ENCODE assay signal across 19 mouse cellular contexts in the genomic region with DNA sequence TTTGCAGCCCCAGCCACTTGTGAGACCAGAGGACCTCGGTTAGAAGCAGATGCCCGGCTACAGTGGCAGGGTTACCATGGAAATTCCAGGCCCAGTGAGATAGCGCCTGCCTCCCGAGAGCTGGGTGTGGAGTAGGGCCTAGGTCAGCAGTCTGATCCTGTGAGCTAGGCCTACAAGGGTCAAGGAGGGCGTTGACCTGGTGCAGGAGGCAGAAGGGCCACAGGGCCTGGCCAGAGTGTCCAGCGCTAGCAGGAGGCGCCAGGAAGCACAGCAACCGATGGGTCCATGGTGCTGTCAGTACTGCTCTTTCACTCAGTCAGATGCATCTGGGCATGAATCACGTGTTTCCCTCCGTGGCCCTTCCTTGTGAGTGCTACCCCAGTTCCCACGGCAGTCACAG.
"Had no signal": no experiment of that assay in that cellular context is flagged by ENCODE, and none has a peak within 500 bp of the region (broad histone marks: within the 10 kb centered on the region; RNA-seq: fewer than 3 reads in every experiment).

No protein-coding gene starts in this region.

- ATAC-seq: midbrain, embryonic 13.5 days; midbrain, embryonic 15.5 days had no signal

- H3K4me1 ChIP-seq: midbrain, embryonic 13.5 days; midbrain, embryonic 15.5 days; neural tube, embryonic 13.5 days; neural tube, embryonic 15.5 days had no signal

- H3K4me3 ChIP-seq: midbrain, embryonic 10.5 days; midbrain, embryonic 13.5 days; midbrain, embryonic 15.5 days; myocyte; neural tube, embryonic 13.5 days; neural tube, embryonic 15.5 days had no signal

- H3K9ac ChIP-seq: liver, embryonic 14.5 days; lung, embryonic 14.5 days; midbrain, embryonic 13.5 days; midbrain, embryonic 15.5 days; neural tube, embryonic 13.5 days; neural tube, embryonic 15.5 days had no signal

- H3K4me2 ChIP-seq: lung, embryonic 14.5 days; midbrain, embryonic 13.5 days; midbrain, embryonic 15.5 days; neural tube, embryonic 13.5 days; neural tube, embryonic 15.5 days had no signal

- DNase-seq: lung, adult 18-20 months; lung, embryonic 14.5 days; lung, postnatal 10 days; lung, postnatal 4 days; retina, postnatal 1 day; right cerebral cortex, adult 18-20 months; right cerebral cortex, postnatal 25 days; right cerebral cortex, postnatal 4 days; spleen, adult 18-20 months; thymus, adult 2 months; thymus, postnatal 25 days; thymus, postnatal 4 days had no signal

- H3K9me3 ChIP-seq: midbrain, embryonic 10.5 days; midbrain, embryonic 13.5 days; midbrain, embryonic 15.5 days; neural tube, embryonic 13.5 days; neural tube, embryonic 15.5 days had no signal

- H3K27me3 ChIP-seq: midbrain, embryonic 13.5 days; midbrain, embryonic 15.5 days; neural tube, embryonic 13.5 days; neural tube, embryonic 15.5 days had no signal

- H3K27ac ChIP-seq: liver, embryonic 14.5 days; midbrain, embryonic 10.5 days; midbrain, embryonic 13.5 days; midbrain, embryonic 15.5 days; neural tube, embryonic 13.5 days; neural tube, embryonic 15.5 days had no signal
